Mouse (Mus musculus) c-Kit-positive CD71-negative TER-119-negative erythroid progenitor cells, embryonic 14.5 days (primary cell): ENCODE measurements around the gene Olfr1184.
"Not testable (repeated sequence)": the region's sequence is repeated elsewhere in the genome, so short reads cannot be mapped to it uniquely, and the experiment has no call there.

Experiments used
- DNase-seq: peaks from one replicate; pipeline ENCODE4 v3.0.0-alpha.2; 2013; ENCODE audit warnings: low read depth

Olfr1184 gene

GRCm38 (mm10) chr2:88483298-88483697 is at the start of gene Olfr1184:
Gene Olfr1184 (plus strand): TSS chr2:88483598.
- no peak for DNase-seq

DNA sequence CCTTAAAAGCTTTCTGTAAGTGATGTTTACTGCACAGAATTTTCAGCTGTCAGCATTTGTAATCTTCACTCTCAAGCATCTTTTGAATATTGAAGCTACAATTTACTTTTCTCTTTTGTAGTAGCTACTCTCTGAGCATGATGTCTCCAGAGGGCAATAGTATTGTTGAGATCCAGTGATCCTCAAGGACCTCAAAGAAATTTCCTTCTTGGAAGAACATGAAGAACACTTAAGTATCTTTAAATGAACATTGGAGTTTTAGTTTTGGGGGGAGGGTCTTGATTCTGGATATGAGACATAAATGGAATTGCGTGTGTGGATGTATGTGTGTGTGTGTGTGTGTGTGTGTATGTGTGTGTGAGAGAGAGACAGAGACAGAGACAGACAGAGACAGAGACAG is 34.4 kb upstream of the Olfr1184 start, which contains the start of gene Gm13757:
TSS of gene Gm13757 (minus strand) at position 101 of the 400 bp plus-strand sequence.
- no peak for DNase-seq

GRCm38 (mm10) chr2:88454567-88454966 is 28.8 kb upstream of the Olfr1184 start, which contains the start of gene Olfr1183:
Gene Olfr1183 (plus strand): TSS chr2:88454867.
- not testable (repeated sequence) for DNase-seq

DNA sequence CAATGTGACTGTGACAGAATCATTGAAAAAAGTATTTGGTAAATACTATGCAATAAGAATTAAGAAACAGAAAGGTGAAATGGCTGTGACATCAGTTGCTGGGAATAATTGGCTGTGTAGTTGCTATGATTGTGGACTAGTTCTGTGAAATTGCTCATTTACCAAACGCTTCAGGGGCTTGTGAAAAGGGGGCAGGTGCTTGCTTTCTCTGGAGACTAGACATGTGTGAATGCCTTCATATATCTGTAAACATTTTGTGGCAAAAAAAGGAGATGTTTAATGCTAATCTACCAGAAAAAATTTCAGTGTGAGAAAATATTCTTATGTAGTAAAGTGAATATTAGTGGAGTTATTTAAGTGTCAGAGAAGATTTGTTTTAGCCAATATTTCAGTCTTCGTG is 9.6 kb downstream of the Olfr1184 start, which contains the start of gene Olfr1185-ps1:
TSS of gene Olfr1185-ps1 (plus strand) at position 301 of the 400 bp plus-strand sequence.
- DNase-seq: no peak

- DNase-seq: no peak
Measured at GRCm38 (mm10) chr2:88518251-88518650, 34.9 kb downstream of the Olfr1184 start, which contains the start of gene Olfr1186. Gene Olfr1186 (plus strand): TSS chr2:88518551.

DNA sequence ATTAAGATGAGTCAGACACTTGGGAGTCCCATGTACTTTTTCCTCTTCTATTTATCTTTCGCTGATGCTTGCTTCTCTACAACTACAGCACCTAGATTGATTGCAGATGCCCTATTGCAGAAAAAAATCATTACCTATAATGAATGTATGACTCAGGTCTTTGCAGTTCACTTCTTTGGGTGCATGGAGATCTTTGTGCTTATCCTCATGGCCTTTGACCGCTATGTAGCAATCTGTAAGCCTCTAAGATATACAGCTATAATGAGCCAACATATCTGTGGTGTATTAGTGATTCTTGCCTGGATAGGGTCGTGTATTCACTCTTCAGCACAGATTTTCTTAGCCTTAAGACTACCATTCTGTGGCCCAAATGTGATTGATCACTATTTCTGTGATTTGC is 42.3 kb downstream of the Olfr1184 start:
- DNase-seq: no peak
